Mouse (Mus musculus) ovary, postnatal 36 days (tissue): Measurements from ENCODE around the gene Gm21973.

Experiments used
- DNase-seq: peaks from one replicate; pipeline ENCODE4 v3.0.0; 2022; ENCODE audit warnings: low spot score, mixed read lengths

Gm21973 gene

DNA sequence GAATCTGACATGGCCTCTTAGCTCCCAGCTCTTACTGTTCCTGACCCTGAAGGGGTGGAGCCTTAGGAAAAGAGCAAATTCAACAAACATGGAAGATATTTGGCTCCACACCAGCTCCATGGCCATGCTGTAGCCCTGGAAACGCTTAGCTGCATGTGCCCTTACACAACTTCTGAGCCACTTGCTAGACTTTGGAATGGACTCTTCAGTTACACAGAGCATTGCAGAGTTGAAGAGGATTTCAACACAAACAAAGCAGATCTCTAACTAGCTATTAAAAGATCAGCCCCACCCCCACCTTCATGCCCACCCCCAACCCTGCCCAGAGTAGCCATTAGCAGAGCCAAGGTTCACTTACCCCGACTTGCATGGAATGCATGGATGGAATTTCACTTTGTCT lies 74.6 kb downstream of the Gm21973 start:
- DNase-seq, result no peak

DNA sequence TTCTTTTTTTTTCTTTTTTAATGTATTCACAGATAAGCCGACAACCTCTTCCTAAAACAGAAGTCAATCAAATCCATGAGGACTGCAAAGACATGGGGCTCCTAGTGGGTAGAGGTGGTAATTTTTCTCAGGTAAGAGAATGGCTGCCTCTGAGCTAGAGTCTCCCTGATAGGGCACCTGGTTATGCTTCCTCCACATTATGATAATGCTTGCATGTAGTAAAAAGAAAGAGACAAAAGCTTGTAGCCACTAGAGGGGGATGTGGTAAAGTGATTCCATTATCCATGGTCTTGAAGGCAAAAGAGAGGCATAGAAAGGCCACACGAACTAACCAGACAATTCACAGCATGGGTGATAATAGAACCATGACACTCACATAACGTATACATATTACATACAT lies 75.2 kb downstream of the Gm21973 start:
- no peak for DNase-seq

DNA sequence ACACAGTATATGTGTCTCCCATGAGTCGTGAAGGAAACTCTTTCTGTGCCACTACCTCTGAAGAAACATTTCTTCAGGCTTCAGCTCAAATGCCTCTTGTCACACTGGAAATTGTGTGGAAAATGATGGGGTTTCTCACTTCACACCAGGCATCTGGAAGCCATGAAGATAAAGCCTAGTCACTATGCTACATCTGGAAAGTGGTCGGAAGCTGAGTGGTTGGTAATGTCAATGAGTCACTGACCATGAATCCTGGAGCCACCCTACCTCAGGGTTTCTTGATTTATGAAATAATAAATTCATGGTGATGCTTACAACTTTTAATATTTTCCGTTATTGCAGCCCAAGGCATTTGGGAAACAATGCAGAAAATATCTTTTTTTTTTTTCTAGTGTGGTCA lies 84.7 kb downstream of the Gm21973 start:
- no peak for DNase-seq

DNA sequence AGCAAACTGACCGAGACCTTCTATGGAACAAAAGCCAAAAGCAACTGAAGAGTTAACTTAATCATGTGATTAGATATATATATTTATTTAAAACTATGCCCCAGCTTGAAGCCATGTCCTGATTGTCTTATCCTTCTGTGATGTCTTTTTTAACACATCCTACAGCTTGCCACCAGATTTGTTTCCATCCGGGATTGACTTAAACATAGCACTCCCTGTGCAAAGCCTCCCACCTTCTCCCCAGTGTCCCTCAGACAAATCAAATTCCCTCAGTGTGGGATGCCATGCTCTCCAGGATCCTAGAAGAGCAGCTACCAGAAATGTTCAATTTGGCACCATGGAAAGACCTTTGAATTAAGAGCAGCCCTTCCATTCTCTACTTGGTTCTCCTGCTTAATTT lies 85.7 kb downstream of the Gm21973 start:
- DNase-seq, result no peak

DNA sequence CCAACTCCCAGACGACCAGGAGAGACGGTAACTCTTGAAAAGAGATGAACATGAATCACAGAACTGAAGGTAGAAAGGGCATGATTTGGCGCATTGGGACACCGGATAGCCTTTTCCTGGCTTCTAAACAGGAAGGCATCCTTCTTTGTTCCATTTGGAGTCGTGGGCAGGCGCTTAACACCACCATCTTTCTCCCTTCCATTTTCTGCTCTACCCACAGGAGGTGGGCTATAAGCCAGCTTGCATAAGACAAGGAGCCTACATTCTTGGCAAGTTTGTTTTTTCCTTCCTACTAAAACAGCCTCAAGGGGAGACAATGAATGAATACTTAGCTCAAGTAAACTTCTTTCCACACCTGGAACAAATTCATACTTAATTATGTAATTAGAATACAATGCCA lies 88.5 kb downstream of the Gm21973 start:
- DNase-seq, result no peak

DNA sequence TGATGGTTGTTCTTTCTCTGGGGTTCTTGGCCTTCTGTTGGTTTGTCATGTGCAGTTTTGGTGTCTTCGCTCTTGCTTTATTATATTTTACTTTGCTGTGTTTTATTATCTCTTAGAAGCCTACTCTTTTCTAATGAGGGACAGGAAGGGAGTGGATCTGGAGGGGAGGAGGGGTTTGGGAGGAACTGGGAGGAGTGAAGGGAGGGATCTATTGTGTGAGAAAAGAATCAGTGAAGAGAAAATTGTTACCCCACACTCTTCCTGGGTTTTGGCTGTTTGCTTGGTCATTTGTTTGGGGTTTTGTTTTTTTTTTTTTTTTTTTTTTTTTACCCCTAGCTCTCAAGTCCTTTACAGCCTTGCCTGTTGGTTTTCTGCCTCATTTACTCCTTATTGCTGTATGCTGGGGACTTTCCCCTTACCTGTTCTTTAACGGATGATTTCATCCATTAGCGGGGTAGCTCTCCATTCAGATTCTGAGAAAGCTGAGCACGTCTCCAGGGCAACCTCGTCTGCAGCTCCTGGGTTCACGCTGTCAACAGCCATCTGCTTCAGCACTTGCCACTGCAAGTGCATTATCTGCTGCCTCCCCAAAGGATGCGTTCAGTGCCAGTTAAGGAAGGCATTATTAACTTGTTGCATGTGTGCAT lies 96.1 kb downstream of the Gm21973 start:
- DNase-seq, result no peak

DNA sequence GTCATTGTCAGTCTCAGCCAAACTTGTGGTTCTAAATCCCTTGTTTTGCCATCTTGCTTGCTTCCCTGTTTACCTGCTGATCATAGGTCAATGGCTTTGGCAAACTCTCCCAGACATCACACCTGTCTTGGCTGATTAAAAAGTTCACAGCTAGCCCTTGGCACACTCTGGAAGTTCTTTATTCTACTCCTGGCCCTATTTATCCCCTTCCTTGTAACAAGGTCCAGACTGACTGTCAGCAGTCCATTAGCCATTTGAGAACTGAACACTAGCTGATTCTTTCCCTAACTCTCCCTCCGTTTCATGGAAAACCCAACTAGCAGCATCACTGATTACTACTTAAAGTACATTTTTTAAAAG lies 96.6 kb downstream of the Gm21973 start:
- DNase-seq, result no peak
